Mouse (Mus musculus): ENCODE results near the gene Nop2. TPM values are rescaled to one million over a fixed set of nuclear protein-coding genes. Genes with fewer than 3 reads are reported as not detected.
A peak's percentile ranks its signal among the peaks of the same experiment; 100 is the strongest.

The Nop2 gene
- polyA plus RNA-seq, 1 experiment from 2014 or later: 45.0 TPM

- no peak for ATAC-seq (ENCODE audit: low read depth)
- Histone ChIP-seq H3K9ac (replicated peaks; ENCODE audit: low read depth, low read length) (peak overlapping the region; percentile 60), H3K27me3 (ENCODE audit: control insufficient read depth, insufficient read depth, low read length) (no peaks in the 10 kb centered on the region), H3K4me3 (ENCODE audit: low read depth, low read length) (peak overlapping the region; percentile 78), H3K36me3 (ENCODE audit: control insufficient read depth, insufficient read depth, low read length) (peaks cover 60% of the 10 kb centered on the region), H3K4me2 (ENCODE audit: low read depth, low read length) (peak overlapping the region; percentile 77), H3K27ac (ENCODE audit: low read depth, low read length) (no peak overlapping the region), H3K4me1 (ENCODE audit: control insufficient read depth, insufficient read depth, low read length) (peaks cover 5% of the 10 kb centered on the region; the same call in 1 of the 2 replicates), H3K9me3 (ENCODE audit: control insufficient read depth, low read length) (no peaks in the 10 kb centered on the region)
- WGBS: 8% methylated on average over 11 of the region's 11 CpGs
These were observed 761 bp downstream of the Nop2 start for GRCm38 (mm10) chr6:125132470-125132869.

DNA sequence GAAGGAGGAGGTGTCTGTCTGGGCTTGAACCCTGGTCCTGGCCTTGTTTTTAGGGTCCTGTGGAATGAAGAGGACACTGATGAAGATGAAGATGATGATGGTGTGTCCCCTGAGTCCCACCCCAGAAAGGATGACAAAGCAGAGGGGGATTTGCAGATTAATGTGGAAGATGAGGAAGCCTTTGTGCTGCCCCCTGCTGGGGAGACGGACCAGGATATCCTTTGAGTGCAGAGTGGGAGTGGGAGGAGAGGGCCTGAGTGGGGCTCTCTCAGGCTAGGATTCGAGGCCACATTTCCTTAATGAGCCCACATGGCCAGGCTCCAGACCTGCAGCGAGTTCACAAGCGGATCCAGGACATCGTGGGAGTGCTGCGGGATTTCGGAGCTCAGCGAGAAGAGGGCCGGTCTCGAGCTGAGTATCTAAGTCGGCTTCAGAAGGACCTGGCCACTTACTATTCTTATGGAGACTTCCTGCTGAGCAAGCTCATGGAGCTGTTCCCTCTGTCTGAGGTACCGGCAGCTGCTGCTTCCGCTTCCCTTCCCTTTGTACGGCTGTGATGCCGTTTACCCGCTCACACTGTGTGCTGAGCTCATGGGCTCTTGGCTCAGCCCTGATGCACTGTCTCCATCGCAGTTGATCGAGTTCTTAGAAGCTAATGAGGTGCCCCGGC, 5.4 kb downstream of the Nop2 start:
- no peaks in the 10 kb centered on the region for H3K27me3 ChIP-seq (ENCODE audit: control insufficient read depth, insufficient read depth, low read length)
- WGBS: 85% methylated on average over 19 of the region's 19 CpGs
- H3K36me3 ChIP-seq (ENCODE audit: control insufficient read depth, insufficient read depth, low read length): peaks cover 66% of the 10 kb centered on the region
- no peak overlapping the region for H3K27ac ChIP-seq (ENCODE audit: low read depth, low read length)
- no peak for ATAC-seq (ENCODE audit: low read depth)
- no peak overlapping the region for H3K9ac ChIP-seq (replicated peaks; ENCODE audit: low read depth, low read length)
- no peak overlapping the region for H3K4me2 ChIP-seq (ENCODE audit: low read depth, low read length)
- H3K4me1 ChIP-seq (ENCODE audit: control insufficient read depth, insufficient read depth, low read length): peaks cover 5% of the 10 kb centered on the region; the same call in 1 of the 2 replicates
- H3K9me3 ChIP-seq (ENCODE audit: control insufficient read depth, low read length): no peaks in the 10 kb centered on the region
- no peak overlapping the region for H3K4me3 ChIP-seq (ENCODE audit: low read depth, low read length)

DNA sequence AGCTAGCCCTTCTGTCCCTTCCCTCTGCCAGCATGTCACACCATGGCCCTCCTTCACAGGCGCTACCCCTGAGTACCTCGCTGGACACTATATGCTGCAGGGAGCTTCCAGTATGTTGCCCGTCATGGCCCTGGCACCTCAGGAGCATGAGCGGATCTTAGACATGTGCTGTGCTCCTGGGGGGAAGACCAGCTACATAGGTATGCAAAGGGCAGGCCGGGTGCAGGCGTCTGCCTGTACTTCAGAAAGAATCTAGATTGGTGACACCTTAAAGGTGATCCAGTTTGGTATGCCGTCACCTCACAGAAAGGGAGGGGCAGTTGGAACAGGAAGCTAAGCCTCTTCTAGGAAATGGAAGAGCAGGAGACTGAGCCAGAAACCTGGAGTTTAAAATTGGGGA, 8.0 kb downstream of the Nop2 start:
- Histone ChIP-seq H3K4me2 (ENCODE audit: low read depth, low read length) (no peak overlapping the region), H3K9me3 (ENCODE audit: control insufficient read depth, low read length) (no peaks in the 10 kb centered on the region), H3K4me3 (ENCODE audit: low read depth, low read length) (no peak overlapping the region), H3K27me3 (ENCODE audit: control insufficient read depth, insufficient read depth, low read length) (no peaks in the 10 kb centered on the region), H3K4me1 (ENCODE audit: control insufficient read depth, insufficient read depth, low read length) (no peaks in the 10 kb centered on the region; the same call in 1 of the 2 replicates), H3K27ac (ENCODE audit: low read depth, low read length) (no peak overlapping the region), H3K36me3 (ENCODE audit: control insufficient read depth, insufficient read depth, low read length) (peaks cover 63% of the 10 kb centered on the region), H3K9ac (replicated peaks; ENCODE audit: low read depth, low read length) (no peak overlapping the region)
- WGBS: 97% methylated on average over 7 of the region's 7 CpGs
- ATAC-seq (ENCODE audit: low read depth): no peak

DNA sequence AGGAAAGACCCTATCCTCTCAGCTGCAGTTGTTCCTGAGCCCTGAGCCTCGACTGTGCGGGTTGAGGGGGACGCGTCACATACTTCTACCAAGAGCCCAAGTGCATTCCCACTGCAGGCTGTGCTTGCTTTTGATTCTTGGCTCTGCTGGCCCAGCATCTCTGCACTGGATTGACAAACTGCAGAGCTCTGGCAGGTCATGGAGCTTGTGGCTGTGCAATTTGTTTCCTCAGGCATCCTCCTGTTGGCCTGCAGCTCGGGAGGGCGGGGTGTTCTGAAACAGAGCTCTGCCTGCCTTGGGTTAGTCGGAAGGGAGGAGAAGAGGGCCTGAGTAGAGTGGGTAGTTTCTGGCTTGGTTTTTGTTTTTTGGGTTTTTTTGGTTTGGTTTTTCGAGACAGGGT, 10.7 kb downstream of the Nop2 start:
- Histone ChIP-seq H3K27ac (ENCODE audit: low read depth, low read length) (no peak overlapping the region), H3K4me2 (ENCODE audit: low read depth, low read length) (no peak overlapping the region), H3K27me3 (ENCODE audit: control insufficient read depth, insufficient read depth, low read length) (no peaks in the 10 kb centered on the region), H3K9ac (replicated peaks; ENCODE audit: low read depth, low read length) (no peak overlapping the region), H3K9me3 (ENCODE audit: control insufficient read depth, low read length) (no peaks in the 10 kb centered on the region), H3K4me1 (ENCODE audit: control insufficient read depth, insufficient read depth, low read length) (peaks cover 16% of the 10 kb centered on the region), H3K4me3 (ENCODE audit: low read depth, low read length) (no peak overlapping the region), H3K36me3 (ENCODE audit: control insufficient read depth, insufficient read depth, low read length) (peaks cover 40% of the 10 kb centered on the region)
- ATAC-seq (ENCODE audit: low read depth): no peak
- WGBS: 92% methylated on average over 8 of the region's 8 CpGs

- Histone ChIP-seq H3K4me1 (ENCODE audit: control insufficient read depth, insufficient read depth, low read length) (peaks cover 19% of the 10 kb centered on the region), H3K27ac (ENCODE audit: low read depth, low read length) (no peak overlapping the region), H3K4me2 (ENCODE audit: low read depth, low read length) (no peak overlapping the region), H3K4me3 (ENCODE audit: low read depth, low read length) (no peak overlapping the region), H3K9me3 (ENCODE audit: control insufficient read depth, low read length) (no peaks in the 10 kb centered on the region), H3K36me3 (ENCODE audit: control insufficient read depth, insufficient read depth, low read length) (peaks cover 36% of the 10 kb centered on the region), H3K27me3 (ENCODE audit: control insufficient read depth, insufficient read depth, low read length) (no peaks in the 10 kb centered on the region), H3K9ac (replicated peaks; ENCODE audit: low read depth, low read length) (no peak overlapping the region)
- WGBS: 80% methylated on average over 3 of the region's 3 CpGs
- no peak for ATAC-seq (ENCODE audit: low read depth)
These were observed 11.4 kb downstream of the Nop2 start for GRCm38 (mm10) chr6:125143128-125143527.

DNA sequence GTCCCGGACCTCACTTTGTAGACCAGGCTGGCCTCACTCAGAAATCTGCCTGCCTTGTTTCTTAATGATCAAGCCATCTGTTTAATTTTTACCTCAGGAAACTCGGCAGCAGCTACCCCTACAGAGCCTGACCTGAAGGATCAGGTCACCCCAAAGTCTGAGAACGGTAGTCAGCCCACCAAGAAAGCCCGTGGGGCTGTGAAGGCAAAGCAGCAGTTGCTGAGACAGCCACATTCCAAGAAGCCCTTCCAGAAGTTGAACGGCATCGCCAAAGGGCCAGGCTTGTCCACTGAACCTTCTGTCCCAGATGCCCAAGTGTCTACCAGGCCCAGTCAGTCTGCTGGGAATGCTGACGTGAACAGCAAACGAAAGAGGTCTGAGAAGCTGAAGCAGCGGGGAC, 12.2 kb downstream of the Nop2 start:
- no peak overlapping the region for H3K9ac ChIP-seq (replicated peaks; ENCODE audit: low read depth, low read length)
- no peak for ATAC-seq (ENCODE audit: low read depth)
- no peak overlapping the region for H3K4me3 ChIP-seq (ENCODE audit: low read depth, low read length)
- no peak overlapping the region for H3K4me2 ChIP-seq (ENCODE audit: low read depth, low read length)
- no peaks in the 10 kb centered on the region for H3K27me3 ChIP-seq (ENCODE audit: control insufficient read depth, insufficient read depth, low read length)
- H3K27ac ChIP-seq (ENCODE audit: low read depth, low read length): no peak overlapping the region
- H3K36me3 ChIP-seq (ENCODE audit: control insufficient read depth, insufficient read depth, low read length): peaks cover 34% of the 10 kb centered on the region
- no peaks in the 10 kb centered on the region for H3K9me3 ChIP-seq (ENCODE audit: control insufficient read depth, low read length)
- 88% methylated on average over 9 of the region's 9 CpGs for WGBS
- peaks cover 25% of the 10 kb centered on the region for H3K4me1 ChIP-seq (ENCODE audit: control insufficient read depth, insufficient read depth, low read length)

DNA sequence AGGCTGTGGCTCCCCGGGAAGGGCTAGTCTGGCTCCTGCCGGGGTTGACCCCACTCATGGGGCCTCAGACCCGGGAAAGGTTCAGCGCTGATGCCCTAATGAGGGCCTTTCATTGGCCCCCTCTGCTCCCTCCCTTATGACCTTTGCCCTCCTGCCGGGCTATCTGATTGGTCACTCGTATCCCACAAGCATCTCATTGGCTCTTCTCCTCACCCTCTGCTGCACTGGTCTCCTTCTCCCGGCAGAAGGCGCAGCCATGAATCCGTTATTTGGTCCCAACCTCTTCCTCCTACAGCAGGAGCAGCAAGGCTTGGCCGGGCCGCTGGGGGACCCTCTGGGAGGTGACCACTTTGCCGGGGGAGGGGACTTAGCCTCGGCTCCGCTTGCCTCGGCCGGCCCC, 13.3 kb downstream of the Nop2 start, which contains the start of gene Iffo1:
TSS of gene Iffo1 (plus strand) at position 241 of the 400 bp plus-strand sequence.
- peak within 1 kb of the TSS; percentile 98 for H3K4me2 ChIP-seq (ENCODE audit: low read depth, low read length)
- peak within 1 kb of the TSS; percentile 88 for H3K27ac ChIP-seq (ENCODE audit: low read depth, low read length)
- peak; percentile 94 for ATAC-seq (ENCODE audit: low read depth)
- peak within 1 kb of the TSS; percentile 81 for H3K4me3 ChIP-seq (ENCODE audit: low read depth, low read length)
- H3K27me3 ChIP-seq (ENCODE audit: control insufficient read depth, insufficient read depth, low read length): no peaks in the 10 kb centered on the region
- H3K9me3 ChIP-seq (ENCODE audit: control insufficient read depth, low read length): no peaks in the 10 kb centered on the region
- H3K9ac ChIP-seq (replicated peaks; ENCODE audit: low read depth, low read length): peak within 1 kb of the TSS; percentile 92
- under 1% methylated on average over 16 of the region's 16 CpGs for WGBS
- peaks cover 26% of the 10 kb centered on the region for H3K36me3 ChIP-seq (ENCODE audit: control insufficient read depth, insufficient read depth, low read length)
- peaks cover 27% of the 10 kb centered on the region for H3K4me1 ChIP-seq (ENCODE audit: control insufficient read depth, insufficient read depth, low read length)

DNA sequence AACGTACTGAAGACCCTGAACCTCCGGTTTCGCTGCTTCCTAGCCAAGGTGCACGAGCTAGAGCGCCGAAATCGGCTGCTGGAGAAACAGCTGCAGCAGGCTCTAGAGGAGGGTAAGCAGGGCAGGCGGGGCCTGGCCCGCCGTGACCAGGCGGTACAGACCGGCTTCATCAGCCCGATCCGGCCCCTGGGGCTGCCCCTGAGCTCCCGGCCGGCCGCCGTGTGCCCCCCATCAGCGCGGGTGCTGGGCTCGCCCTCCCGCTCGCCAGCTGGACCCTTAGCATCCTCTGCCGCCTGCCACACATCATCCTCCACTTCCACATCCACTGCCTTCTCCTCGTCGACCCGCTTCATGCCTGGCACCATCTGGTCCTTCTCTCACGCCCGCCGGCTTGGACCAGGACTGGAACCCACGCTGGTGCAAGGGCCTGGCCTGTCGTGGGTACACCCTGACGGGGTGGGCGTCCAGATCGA, 13.8 kb downstream of the Nop2 start:
- H3K27me3 ChIP-seq (ENCODE audit: control insufficient read depth, insufficient read depth, low read length): no peaks in the 10 kb centered on the region
- WGBS: under 1% methylated on average over 35 of the region's 35 CpGs
- peaks cover 27% of the 10 kb centered on the region for H3K4me1 ChIP-seq (ENCODE audit: control insufficient read depth, insufficient read depth, low read length)
- H3K36me3 ChIP-seq (ENCODE audit: control insufficient read depth, insufficient read depth, low read length): peaks cover 21% of the 10 kb centered on the region
- H3K9me3 ChIP-seq (ENCODE audit: control insufficient read depth, low read length): no peaks in the 10 kb centered on the region
- H3K4me3 ChIP-seq (ENCODE audit: low read depth, low read length): peak overlapping the region; percentile 81
- ATAC-seq (ENCODE audit: low read depth): peak; percentile 71
- peak overlapping the region; percentile 88 for H3K27ac ChIP-seq (ENCODE audit: low read depth, low read length)
- H3K9ac ChIP-seq (replicated peaks; ENCODE audit: low read depth, low read length): peak overlapping the region; percentile 92
- peak overlapping the region; percentile 98 for H3K4me2 ChIP-seq (ENCODE audit: low read depth, low read length)

DNA sequence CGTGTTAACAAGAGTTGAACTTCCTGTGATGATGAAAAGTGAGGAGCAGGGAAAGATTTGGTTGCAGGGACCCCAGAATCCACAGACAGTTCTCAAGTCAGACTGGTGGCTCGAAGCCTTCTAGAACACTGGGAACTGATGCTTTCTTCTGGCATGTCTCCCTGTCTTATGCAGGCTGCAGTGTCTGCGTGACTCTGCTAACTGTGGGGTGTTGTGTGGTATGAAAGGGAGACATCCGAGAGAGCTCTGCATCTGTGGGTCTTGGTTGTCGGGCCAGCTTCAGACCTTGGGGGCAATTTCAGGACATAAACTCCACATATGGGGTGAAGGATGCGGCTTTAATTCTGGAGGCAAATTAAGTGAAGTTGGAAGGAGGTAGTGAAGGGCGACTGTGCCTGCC, 14.4 kb downstream of the Nop2 start:
- H3K36me3 ChIP-seq (ENCODE audit: control insufficient read depth, insufficient read depth, low read length): peaks cover 15% of the 10 kb centered on the region
- H3K4me1 ChIP-seq (ENCODE audit: control insufficient read depth, insufficient read depth, low read length): peaks cover 27% of the 10 kb centered on the region
- no peaks in the 10 kb centered on the region for H3K27me3 ChIP-seq (ENCODE audit: control insufficient read depth, insufficient read depth, low read length)
- peak overlapping the region; percentile 81 for H3K4me3 ChIP-seq (ENCODE audit: low read depth, low read length)
- peak overlapping the region; percentile 88; the same call in 1 of the 2 replicates for H3K27ac ChIP-seq (ENCODE audit: low read depth, low read length)
- ATAC-seq (ENCODE audit: low read depth): no peak
- WGBS: 40% methylated on average over 7 of the region's 7 CpGs
- peak overlapping the region; percentile 92 for H3K9ac ChIP-seq (replicated peaks; ENCODE audit: low read depth, low read length)
- no peaks in the 10 kb centered on the region for H3K9me3 ChIP-seq (ENCODE audit: control insufficient read depth, low read length)
- peak overlapping the region; percentile 98 for H3K4me2 ChIP-seq (ENCODE audit: low read depth, low read length)

All from neural tube, embryonic 14.5 days (tissue).